Mouse (Mus musculus) liver, embryonic 11.5 days (tissue): ENCODE measurements around the gene Bend5. TPM values are rescaled to one million over a fixed set of nuclear protein-coding genes. Genes with fewer than 3 reads are reported as not detected.

Experiments
- ATAC-seq: fragments of 200-750 bp; cut with Nextera tagmentation; replicated peaks from 2 replicates; pipeline ENCODE4 v1.8.0; 2017; ENCODE audit warnings: moderate number of reproducible peaks, mild to moderate bottlenecking, moderate TSS enrichment, moderate library complexity; ENCODE audit not compliant: low FRiP score
- DNase-seq: peaks from one replicate; pipeline ENCODE4 v3.0.0-alpha.2; 2017; ENCODE audit warnings: low spot score
- H3K27ac ChIP-seq: fragments of 300-500 bp; sonication (generic); 2 replicates; pipeline ENCODE4 v1.5.1; 2014; ENCODE audit warnings: mild to moderate bottlenecking, low read depth, low read length, control low read depth
- H3K27me3 ChIP-seq: fragments of 300-500 bp; sonication (generic); replicated peaks from 2 replicates; pipeline ENCODE4 v1.6.1; 2014; ENCODE audit warnings: low read length, mixed read lengths; ENCODE audit not compliant: control insufficient read depth, insufficient read depth
- H3K36me3 ChIP-seq: fragments of 300-500 bp; sonication (generic); 2 replicates; pipeline ENCODE4 v1.6.1; 2014; ENCODE audit warnings: mild to moderate bottlenecking, low read length, moderate library complexity, mixed read lengths; ENCODE audit not compliant: control insufficient read depth, insufficient read depth
- H3K4me1 ChIP-seq: fragments of 300-500 bp; sonication (generic); replicated peaks from 2 replicates; pipeline ENCODE4 v1.6.1; 2014; ENCODE audit warnings: low read length, mixed read lengths; ENCODE audit not compliant: control insufficient read depth, insufficient read depth
- H3K4me2 ChIP-seq: fragments of 300-500 bp; sonication (generic); 2 replicates; pipeline ENCODE4 v1.6.1; 2014; ENCODE audit warnings: mild to moderate bottlenecking, control low read depth, moderate library complexity
- H3K4me3 ChIP-seq: fragments of 300-500 bp; sonication (generic); 2 replicates; pipeline ENCODE4 v1.5.1; 2014; ENCODE audit warnings: low read depth, low read length, control low read depth
- H3K9ac ChIP-seq: fragments of 300-500 bp; sonication (generic); 2 replicates; pipeline ENCODE4 v1.6.1; 2014; ENCODE audit warnings: low read depth, low read length, control low read depth
- H3K9me3 ChIP-seq: fragments of 300-500 bp; sonication (generic); 2 replicates; pipeline ENCODE4 v1.6.1; 2016; ENCODE audit warnings: low read length, inconsistent platforms, mixed read lengths; ENCODE audit not compliant: control insufficient read depth
- WGBS: fragments of 180-500 bp; shearing (Covaris S2); extraction: QIAGEN DNeasy Blood & Tissue Kit; methylation state at CpG from one replicate; pipeline ENCODE4 v1.1.7; 2014; 5-methylcytosine and 5-hydroxymethylcytosine counted together
- polyA plus RNA-seq: library from polyadenylated mRNA; unstranded; fragments of >200 nt; fragmentation: Nextera tagmentation; extraction: Ambion mirVana; gene quantifications from 2 replicates; pipeline ENCODE4 v1.2.1, GENCODE M21; 2014

Bend5 gene
- polyA plus RNA-seq, 1 experiment from 2014 or later = 7.4 TPM

- no peak for DNase-seq
- Histone ChIP-seq H3K4me1 (peaks cover 8% of the 10 kb centered on the region), H3K9me3 (no peaks in the 10 kb centered on the region), H3K4me2 (no peak overlapping the region), H3K4me3 (no peak overlapping the region), H3K27ac (no peak overlapping the region), H3K9ac (no peak overlapping the region), H3K36me3 (no peaks in the 10 kb centered on the region), H3K27me3 (no peaks in the 10 kb centered on the region)
- no peak for ATAC-seq
- 91% methylated on average over 1 of the region's 1 CpGs for WGBS
Observed at GRCm38 (mm10) chr4:111444616-111445160, 29.9 kb downstream of the Bend5 start.

GRCm38 (mm10) chr4:111447918-111448317, 33.1 kb downstream of the Bend5 start:
- no peaks in the 10 kb centered on the region for H3K27me3 ChIP-seq
- no peaks in the 10 kb centered on the region for H3K9me3 ChIP-seq
- no peak overlapping the region for H3K27ac ChIP-seq
- no peaks in the 10 kb centered on the region for H3K36me3 ChIP-seq
- H3K4me2 ChIP-seq = no peak overlapping the region
- H3K4me3 ChIP-seq = no peak overlapping the region
- ATAC-seq (no peak), DNase-seq (no peak)
- WGBS = 77% methylated on average over 3 of the region's 3 CpGs
- H3K4me1 ChIP-seq = no peaks in the 10 kb centered on the region
- H3K9ac ChIP-seq = no peak overlapping the region

- WGBS = 93% methylated on average over 4 of the region's 4 CpGs
- H3K36me3 ChIP-seq = no peaks in the 10 kb centered on the region
- DNase-seq (no peak), ATAC-seq (no peak)
- no peak overlapping the region for H3K9ac ChIP-seq
- H3K27ac ChIP-seq = no peak overlapping the region
- no peak overlapping the region for H3K4me2 ChIP-seq
- no peaks in the 10 kb centered on the region for H3K27me3 ChIP-seq
- no peaks in the 10 kb centered on the region for H3K4me1 ChIP-seq
- H3K9me3 ChIP-seq = no peaks in the 10 kb centered on the region
- no peak overlapping the region for H3K4me3 ChIP-seq
Observed at GRCm38 (mm10) chr4:111448586-111448985, 33.8 kb downstream of the Bend5 start.

GRCm38 (mm10) chr4:111449442-111450199, 34.8 kb downstream of the Bend5 start:
- no peaks in the 10 kb centered on the region for H3K36me3 ChIP-seq
- 56% methylated on average over 7 of the region's 7 CpGs for WGBS

GRCm38 (mm10) chr4:111451283-111451918, 36.6 kb downstream of the Bend5 start:
- H3K9ac ChIP-seq = no peak overlapping the region
- ATAC-seq (no peak), DNase-seq (no peak)
- H3K27me3 ChIP-seq = no peaks in the 10 kb centered on the region
- H3K4me2 ChIP-seq = no peak overlapping the region
- H3K4me3 ChIP-seq = no peak overlapping the region
- H3K4me1 ChIP-seq = no peaks in the 10 kb centered on the region
- WGBS = 65% methylated on average over 7 of the region's 7 CpGs
- 0 out of 2 replicates have a peak, but pooled peaks cover 2% of the 10 kb centered on the region for H3K36me3 ChIP-seq
- no peaks in the 10 kb centered on the region for H3K9me3 ChIP-seq
- H3K27ac ChIP-seq = no peak overlapping the region

More at GRCm38 (mm10) chr4:111449442-111450199, 34.8 kb downstream of the Bend5 start:
- Histone ChIP-seq H3K4me1 (no peaks in the 10 kb centered on the region), H3K27ac (no peak overlapping the region), H3K4me3 (no peak overlapping the region), H3K9ac (no peak overlapping the region), H3K4me2 (no peak overlapping the region), H3K27me3 (no peaks in the 10 kb centered on the region), H3K9me3 (no peaks in the 10 kb centered on the region)
- DNase-seq = no peak
- no peak for ATAC-seq

GRCm38 (mm10) chr4:111452192-111452591, 37.4 kb downstream of the Bend5 start:
- H3K27ac ChIP-seq = no peak overlapping the region
- ATAC-seq (no peak), DNase-seq (no peak)
- no peaks in the 10 kb centered on the region for H3K9me3 ChIP-seq
- H3K27me3 ChIP-seq = no peaks in the 10 kb centered on the region
- WGBS = 72% methylated on average over 5 of the region's 5 CpGs
- no peak overlapping the region for H3K4me2 ChIP-seq
- no peaks in the 10 kb centered on the region for H3K4me1 ChIP-seq
- H3K4me3 ChIP-seq = no peak overlapping the region
- no peak overlapping the region for H3K9ac ChIP-seq
- 0 out of 2 replicates have a peak, but pooled peaks cover 2% of the 10 kb centered on the region for H3K36me3 ChIP-seq

GRCm38 (mm10) chr4:111453275-111453674, 38.5 kb downstream of the Bend5 start:
- H3K4me1 ChIP-seq = no peaks in the 10 kb centered on the region
- no peak overlapping the region for H3K4me3 ChIP-seq
- H3K9ac ChIP-seq = no peak overlapping the region
- no peaks in the 10 kb centered on the region for H3K9me3 ChIP-seq
- H3K27ac ChIP-seq = no peak overlapping the region
- 74% methylated on average over 3 of the region's 3 CpGs for WGBS
- DNase-seq (no peak), ATAC-seq (no peak)
- no peak overlapping the region for H3K4me2 ChIP-seq
- H3K27me3 ChIP-seq = no peaks in the 10 kb centered on the region
- 0 out of 2 replicates have a peak, but pooled peaks cover 2% of the 10 kb centered on the region for H3K36me3 ChIP-seq

GRCm38 (mm10) chr4:111455621-111456020, 40.8 kb downstream of the Bend5 start:
- no peaks in the 10 kb centered on the region for H3K9me3 ChIP-seq
- 0 out of 2 replicates have a peak, but pooled peaks cover 2% of the 10 kb centered on the region for H3K36me3 ChIP-seq
- 87% methylated on average over 5 of the region's 5 CpGs for WGBS
- no peak overlapping the region for H3K4me2 ChIP-seq
- DNase-seq (no peak), ATAC-seq (no peak)
- no peak overlapping the region for H3K4me3 ChIP-seq
- no peaks in the 10 kb centered on the region for H3K4me1 ChIP-seq
- no peak overlapping the region for H3K27ac ChIP-seq
- no peaks in the 10 kb centered on the region for H3K27me3 ChIP-seq
- no peak overlapping the region for H3K9ac ChIP-seq
